In the genomic region with DNA sequence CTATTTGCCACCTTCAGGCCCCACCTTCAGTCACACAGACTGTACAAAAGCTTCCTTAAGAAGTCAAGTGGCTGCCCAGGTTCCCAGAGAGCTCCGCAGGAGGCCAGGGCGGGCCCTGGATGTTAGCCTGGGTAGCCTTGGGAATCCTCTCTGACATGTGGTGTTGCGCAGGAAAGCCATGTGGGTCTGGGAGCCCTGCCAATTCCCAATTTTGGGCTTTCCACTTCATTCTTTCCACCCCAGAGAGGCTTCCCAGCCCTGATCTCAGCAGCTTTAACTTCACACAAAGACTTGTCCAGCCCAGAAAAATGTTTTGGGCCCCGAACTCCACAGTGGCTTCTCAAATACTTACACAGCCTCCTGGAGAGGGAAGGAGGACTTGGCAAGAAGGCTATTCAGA, we compare ENCODE assay signal across 8 mouse cellular contexts. TPM values are rescaled to one million over a fixed set of nuclear protein-coding genes. Genes with fewer than 3 reads are reported as not detected.
DNase-seq lines count a peak whose midpoint lies in the region; ATAC-seq and TF ChIP-seq lines count a peak whose summit lies in the region.

No protein-coding gene starts in this region.

- no peak for TF ChIP-seq CTCF in forebrain, postnatal 0 days (IDR thresholded peaks at IDR 0.05; ENCODE audit: low read depth)

- DNase-seq in forebrain, embryonic 11.5 days (ENCODE audit: low spot score): no peak
- DNase-seq in adrenal gland, postnatal 14 days: peak; percentile 79
- peak; percentile 49 for DNase-seq in forebrain, postnatal 0 days
- peak; percentile 13 to 21 for DNase-seq in left cerebral cortex, postnatal 36 days (ENCODE audit: low spot score in 2 of 2)
- peak; percentile 66 for DNase-seq in ovary, postnatal 36 days (ENCODE audit: low spot score)
- no peak for DNase-seq in retina, postnatal 1 day

- no peak for ATAC-seq in forebrain, embryonic 13.5 days
- ATAC-seq in forebrain, embryonic 11.5 days (replicated peaks; ENCODE audit: low FRiP score): no peak
- ATAC-seq in forebrain, postnatal 0 days: peak; percentile 47
- peak; percentile 62 for ATAC-seq in hindbrain, embryonic 16.5 days

- WGBS in forebrain, embryonic 13.5 days: 53% methylated on average over 4 of the region's 4 CpGs
- WGBS in forebrain, embryonic 11.5 days: 70% methylated on average over 4 of the region's 4 CpGs
- WGBS in forebrain, postnatal 0 days: 25% methylated on average over 4 of the region's 4 CpGs
- 51% methylated on average over 4 of the region's 4 CpGs for WGBS in hindbrain, embryonic 16.5 days

- H3K27me3 ChIP-seq in forebrain, embryonic 13.5 days: no peaks in the 10 kb centered on the region
- no peaks in the 10 kb centered on the region for H3K27me3 ChIP-seq in forebrain, embryonic 11.5 days (ENCODE audit: control insufficient read depth, insufficient read depth, low read length)
- H3K27me3 ChIP-seq in forebrain, postnatal 0 days (ENCODE audit: insufficient read depth, low read length): no peaks in the 10 kb centered on the region
- H3K27me3 ChIP-seq in hindbrain, embryonic 16.5 days (replicated peaks; ENCODE audit: control insufficient read depth, insufficient read depth, low read length): no peaks in the 10 kb centered on the region

- no peaks in the 10 kb centered on the region for H3K9me3 ChIP-seq in forebrain, embryonic 13.5 days (replicated peaks)
- H3K9me3 ChIP-seq in forebrain, embryonic 11.5 days (ENCODE audit: control insufficient read depth, low read length): no peaks in the 10 kb centered on the region
- H3K9me3 ChIP-seq in forebrain, postnatal 0 days (ENCODE audit: low read length): no peaks in the 10 kb centered on the region
- no peaks in the 10 kb centered on the region for H3K9me3 ChIP-seq in hindbrain, embryonic 16.5 days (ENCODE audit: control insufficient read depth, low read length)

- H3K4me3 ChIP-seq in forebrain, embryonic 13.5 days: no peak overlapping the region
- H3K4me3 ChIP-seq in forebrain, embryonic 11.5 days (ENCODE audit: low read depth, low read length): no peak overlapping the region
- no peak overlapping the region for H3K4me3 ChIP-seq in forebrain, postnatal 0 days (ENCODE audit: low read depth, low read length)
- H3K4me3 ChIP-seq in hindbrain, embryonic 16.5 days (ENCODE audit: low read length): no peak overlapping the region

- H3K27ac ChIP-seq in forebrain, embryonic 13.5 days: peak overlapping the region; percentile 5; the same call in 1 of the 2 replicates
- no peak overlapping the region for H3K27ac ChIP-seq in forebrain, embryonic 11.5 days (ENCODE audit: low read depth, low read length)
- no peak overlapping the region for H3K27ac ChIP-seq in forebrain, postnatal 0 days (ENCODE audit: low read depth, low read length)
- H3K27ac ChIP-seq in hindbrain, embryonic 16.5 days (ENCODE audit: low read depth, low read length): peak overlapping the region; percentile 46; the same call in 1 of the 2 replicates

- no peaks in the 10 kb centered on the region for H3K36me3 ChIP-seq in forebrain, embryonic 13.5 days (ENCODE audit: poor library complexity, severe bottlenecking)
- no peaks in the 10 kb centered on the region for H3K36me3 ChIP-seq in forebrain, embryonic 11.5 days (ENCODE audit: control insufficient read depth, insufficient read depth, low read length)
- no peaks in the 10 kb centered on the region for H3K36me3 ChIP-seq in forebrain, postnatal 0 days (ENCODE audit: insufficient read depth)
- H3K36me3 ChIP-seq in hindbrain, embryonic 16.5 days (ENCODE audit: control insufficient read depth, insufficient read depth, low read length): no peaks in the 10 kb centered on the region

- H3K4me1 ChIP-seq in forebrain, embryonic 13.5 days: peaks cover 24% of the 10 kb centered on the region
- peaks cover 3% of the 10 kb centered on the region; the same call in 1 of the 2 replicates for H3K4me1 ChIP-seq in forebrain, embryonic 11.5 days (replicated peaks; ENCODE audit: control insufficient read depth, insufficient read depth, low read length)
- 0 out of 2 replicates have a peak, but pooled peaks cover 3% of the 10 kb centered on the region for H3K4me1 ChIP-seq in forebrain, postnatal 0 days (ENCODE audit: insufficient read depth)
- H3K4me1 ChIP-seq in hindbrain, embryonic 16.5 days (ENCODE audit: control insufficient read depth, insufficient read depth, low read depth, low read length): peaks cover 22% of the 10 kb centered on the region

- H3K4me2 ChIP-seq in forebrain, embryonic 13.5 days: no peak overlapping the region
- H3K4me2 ChIP-seq in forebrain, embryonic 11.5 days (ENCODE audit: low read depth, low read length, severe bottlenecking): no peak overlapping the region
- H3K4me2 ChIP-seq in forebrain, postnatal 0 days (ENCODE audit: low read depth): no peak overlapping the region
- H3K4me2 ChIP-seq in hindbrain, embryonic 16.5 days (ENCODE audit: low read length): no peak overlapping the region

- intact Hi-C loops in left cerebral cortex, postnatal 36 days (cut with DNase I): loop anchor here (5.0 kb wide), 1 partner anchor 43 kb away; no protein-coding TSS in a partner anchor

- no peak overlapping the region for H3K9ac ChIP-seq in forebrain, embryonic 13.5 days
- no peak overlapping the region for H3K9ac ChIP-seq in forebrain, embryonic 11.5 days (ENCODE audit: low read length)
- H3K9ac ChIP-seq in forebrain, postnatal 0 days: no peak overlapping the region
- no peak overlapping the region for H3K9ac ChIP-seq in hindbrain, embryonic 16.5 days (ENCODE audit: low read depth, low read length)

RNA-seq across cellular contexts. Expression of a gene that starts 54.7 kb away (rescaled TPM):
- not detected in 2 replicates for polyA plus RNA-seq in forebrain, embryonic 13.5 days (2015; fragmentation: Nextera tagmentation; extraction: Ambion mirVana)
- 0.36 and 0.57 TPM in 2 replicates for polyA plus RNA-seq in forebrain, embryonic 11.5 days (2014; fragmentation: Nextera tagmentation; extraction: Ambion mirVana)
- 0.82 and 7.1 TPM in 2 replicates for total RNA-seq in adrenal gland, postnatal 14 days (2021)
- 0.14 TPM in 1 of 2 replicates, not detected in the other for total RNA-seq in forebrain, postnatal 0 days (2014; rRNA removed)
- polyA plus RNA-seq in forebrain, postnatal 0 days (2015; fragmentation: Nextera tagmentation; extraction: Ambion mirVana): 0.10 TPM in 1 of 2 replicates, not detected in the other
- polyA plus RNA-seq in hindbrain, embryonic 16.5 days (2015; fragmentation: Nextera tagmentation; extraction: Ambion mirVana): 0.06 TPM in 1 of 2 replicates, not detected in the other
- total RNA-seq in left cerebral cortex, postnatal 36 days (2021): under 1 TPM; 0.17 to 0.27 TPM

RNA-seq across cellular contexts. Expression of a gene that starts 56.2 kb away (rescaled TPM):
- polyA plus RNA-seq in forebrain, embryonic 13.5 days (2015; fragmentation: Nextera tagmentation; extraction: Ambion mirVana): 6.7 and 7.6 TPM in 2 replicates
- polyA plus RNA-seq in forebrain, embryonic 11.5 days (2014; fragmentation: Nextera tagmentation; extraction: Ambion mirVana): 7.4 and 8.2 TPM in 2 replicates
- 36.6 and 36.7 TPM in 2 replicates for total RNA-seq in adrenal gland, postnatal 14 days (2021)
- total RNA-seq in forebrain, postnatal 0 days (2014; rRNA removed): 60.2 and 69.1 TPM in 2 replicates
- polyA plus RNA-seq in forebrain, postnatal 0 days (2015; fragmentation: Nextera tagmentation; extraction: Ambion mirVana): 6.5 and 11.4 TPM in 2 replicates
- polyA plus RNA-seq in hindbrain, embryonic 16.5 days (2015; fragmentation: Nextera tagmentation; extraction: Ambion mirVana): 13.6 and 14.7 TPM in 2 replicates
- total RNA-seq in left cerebral cortex, postnatal 36 days (2021): 100 to 1,000 TPM; 224 to 248 TPM

Comparison
In these comparisons a context has a peak if more than half of its experiments do, and no peak if none do; other contexts are left out.
1. ATAC-seq: peak in forebrain, postnatal 0 days (single experiment) and hindbrain, embryonic 16.5 days (single experiment); none in forebrain, embryonic 13.5 days (single experiment) and forebrain, embryonic 11.5 days (single experiment).
2. H3K27ac ChIP-seq: peak in forebrain, embryonic 13.5 days (single experiment) and hindbrain, embryonic 16.5 days (single experiment); none in forebrain, embryonic 11.5 days (single experiment) and forebrain, postnatal 0 days (single experiment).
3. DNase-seq: peak in adrenal gland, postnatal 14 days (single experiment), forebrain, postnatal 0 days (single experiment), left cerebral cortex, postnatal 36 days (2 of 2) and ovary, postnatal 36 days (single experiment); none in forebrain, embryonic 11.5 days (single experiment) and retina, postnatal 1 day (single experiment).